In the genomic region with DNA sequence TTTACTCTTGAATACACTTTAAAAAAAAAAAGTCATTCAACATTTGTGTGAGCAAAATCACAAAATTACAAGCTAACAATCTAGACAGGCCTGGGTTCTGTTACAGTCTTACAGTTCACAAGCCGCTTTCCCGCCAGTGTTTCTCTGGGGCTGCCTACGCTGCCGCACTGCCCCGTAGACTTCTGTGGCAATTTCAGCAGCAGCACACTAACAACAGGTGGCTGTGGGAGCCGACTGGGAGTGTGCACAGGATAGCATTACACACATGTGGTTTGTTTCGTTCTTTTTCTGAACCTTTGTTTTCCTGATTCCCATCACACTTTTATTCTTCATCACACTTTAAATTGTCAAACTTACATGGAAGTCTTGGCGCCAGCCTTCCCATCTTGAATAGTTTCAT, we compare ENCODE assay signal across 28 mouse cellular contexts.
"Had no signal": no experiment of that assay in that cellular context is flagged by ENCODE, and none has a peak within 500 bp of the region (broad histone marks: within the 10 kb centered on the region; RNA-seq: fewer than 3 reads in every experiment).

No protein-coding gene starts in this region.

- H3K4me1 ChIP-seq: embryonic facial prominence, embryonic 15.5 days had no signal

- H3K36me3 ChIP-seq: embryonic facial prominence, embryonic 12.5 days; embryonic facial prominence, embryonic 13.5 days; embryonic facial prominence, embryonic 15.5 days; forebrain, embryonic 10.5 days; forebrain, embryonic 12.5 days; forebrain, embryonic 15.5 days had no signal

- DNase-seq: cerebellum, adult 18-20 months; cerebellum, adult 2 months; cerebellum, adult 8-10 months; cerebellum, adult 9-10 months; cerebellum, adult 9-11 months; cerebellum, postnatal 10 days; cerebellum, postnatal 14 days; cerebellum, postnatal 25 days; cerebellum, postnatal 36 days; embryo, embryonic 11 days; forebrain, postnatal 0 days; gastrocnemius, adult 2 months; gastrocnemius, postnatal 10 days; gastrocnemius, postnatal 14 days; gastrocnemius, postnatal 25 days; gastrocnemius, postnatal 36 days; heart, adult 18-20 months; heart, adult 2 months had no signal

- H3K9ac ChIP-seq: embryonic facial prominence, embryonic 12.5 days; embryonic facial prominence, embryonic 13.5 days; embryonic facial prominence, embryonic 15.5 days; forebrain, embryonic 12.5 days; forebrain, embryonic 13.5 days; forebrain, embryonic 15.5 days; forebrain, postnatal 0 days had no signal

- H3K4me2 ChIP-seq: embryonic facial prominence, embryonic 12.5 days; embryonic facial prominence, embryonic 13.5 days; embryonic facial prominence, embryonic 15.5 days; forebrain, embryonic 12.5 days; forebrain, embryonic 13.5 days; forebrain, embryonic 15.5 days had no signal

- H3K27me3 ChIP-seq: embryonic facial prominence, embryonic 12.5 days; embryonic facial prominence, embryonic 13.5 days; embryonic facial prominence, embryonic 15.5 days; forebrain, embryonic 12.5 days; forebrain, embryonic 13.5 days; forebrain, embryonic 15.5 days had no signal

- ATAC-seq: forebrain, embryonic 13.5 days; forebrain, embryonic 14.5 days; forebrain, embryonic 15.5 days; forebrain, embryonic 16.5 days; forebrain, postnatal 0 days had no signal

- H3K4me3 ChIP-seq: embryonic facial prominence, embryonic 12.5 days; embryonic facial prominence, embryonic 13.5 days; embryonic facial prominence, embryonic 15.5 days; erythroblast, embryonic 14.5 days; forebrain, embryonic 10.5 days; forebrain, embryonic 12.5 days; forebrain, embryonic 13.5 days; forebrain, embryonic 15.5 days; gastrocnemius, adult 2 months; heart, adult 2 months had no signal

- H3K9me3 ChIP-seq: embryonic facial prominence, embryonic 12.5 days; embryonic facial prominence, embryonic 13.5 days; embryonic facial prominence, embryonic 15.5 days; forebrain, embryonic 10.5 days; forebrain, embryonic 12.5 days; forebrain, embryonic 13.5 days; forebrain, embryonic 15.5 days had no signal

- H3K27ac ChIP-seq: embryonic facial prominence, embryonic 12.5 days; embryonic facial prominence, embryonic 13.5 days; embryonic facial prominence, embryonic 15.5 days; forebrain, embryonic 10.5 days; forebrain, embryonic 12.5 days; forebrain, embryonic 13.5 days; forebrain, embryonic 15.5 days; gastrocnemius, adult 2 months; heart, adult 2 months had no signal
